Mouse (Mus musculus): ENCODE data around the gene Gm45623. TPM values are rescaled to one million over a fixed set of nuclear protein-coding genes. Genes with fewer than 3 reads are reported as not detected.

The Gm45623 gene
- total RNA-seq, 2 experiments from 2014 or later = not detected

- DNase-seq (ENCODE audit: low spot score in 2 of 2) = peak; percentile 86 to 90
Measured at GRCm38 (mm10) chr13:56702469-56703221, 51.0 kb downstream of the Gm45623 start, which contains the start of gene Smad5. Gene Smad5 (plus strand): TSS chr13:56703010.

Other genes with a start within 250 kb of the Gm45623 start
- gene Fbxl21, start 231.4 kb downstream of the Gm45623 start, total RNA-seq (2021) = under 1 TPM; 0.67 to 0.74 TPM
- under 1 TPM in 1 of 2 experiments, not detected in 1; 0.44 TPM for gene Lect2, start 205.3 kb downstream of the Gm45623 start, total RNA-seq (2021)
- 10 to 100 TPM; 75.9 to 99.2 TPM for gene Tgfbi, start 144.3 kb downstream of the Gm45623 start, total RNA-seq (2021)
- 10 to 100 TPM; 47.6 to 52.3 TPM for gene Smad5, start 50.8 kb downstream of the Gm45623 start, total RNA-seq (2021)
- not detected for gene Trpc7, start 142.2 kb upstream of the Gm45623 start, total RNA-seq (2021)